Mouse (Mus musculus): ENCODE measurements around the gene Fbxo46. TPM values are rescaled to one million over a fixed set of nuclear protein-coding genes. Genes with fewer than 3 reads are reported as not detected.

Fbxo46 gene
- total and polyA plus RNA-seq, 3 experiments: 4.0 to 11.6 (median 6.1) TPM

DNA sequence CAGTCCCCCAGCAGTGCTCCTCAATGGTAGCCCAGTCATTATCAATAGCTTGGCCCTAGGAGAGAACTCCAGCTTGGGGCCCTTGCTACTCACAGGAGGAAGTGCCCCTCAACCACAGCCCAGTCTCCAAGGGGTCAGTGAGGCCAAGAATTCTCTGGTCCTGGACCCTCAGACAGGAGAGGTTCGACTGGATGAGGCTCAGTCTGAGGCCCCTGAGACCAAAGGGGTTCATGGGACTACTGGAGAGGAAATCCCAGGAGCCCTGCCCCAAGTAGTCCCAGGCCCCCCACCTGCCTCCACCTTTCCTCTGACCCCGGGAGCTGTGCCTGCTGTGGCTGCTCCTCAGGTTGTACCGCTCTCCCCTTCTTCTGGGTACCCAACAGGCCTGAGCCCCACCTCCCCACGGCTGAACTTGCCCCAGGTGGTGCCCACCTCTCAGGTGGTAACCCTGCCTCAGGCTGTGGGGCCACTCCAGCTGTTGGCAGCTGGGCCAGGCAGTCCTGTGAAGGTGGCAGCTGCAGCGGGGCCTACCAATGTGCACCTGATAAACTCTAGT is 23.2 kb upstream of the Fbxo46 start:
- TF ChIP-seq MYC (IDR thresholded peaks at IDR 0.05; ENCODE audit: low read depth, low read length): no peak
- no peak for TF ChIP-seq RAD21 (IDR thresholded peaks at IDR 0.05; ENCODE audit: low read depth, low read length)
- no peak for TF ChIP-seq EP300 (IDR thresholded peaks at IDR 0.05; ENCODE audit: low read length)
- no peak for TF ChIP-seq BHLHE40 (IDR thresholded peaks at IDR 0.05; ENCODE audit: low read depth, low read length)
- dilution Hi-C loops (cut with MboI; ENCODE audit: extremely low pct_ligation_motif_present, extremely low pct_unique_long_range_greater_than_20kb, low sequenced_read_pairs) (no loop called here), in situ Hi-C loops (cut with MboI; ENCODE audit: low pct_ligation_motif_present, low pct_unique_long_range_greater_than_20kb, low sequenced_read_pairs) (no loop called here)
- no peak overlapping the region for H3K4me3 ChIP-seq (replicated peaks in 1 of 3; ENCODE audit: low read depth in 2 of 3, low read length in 2 of 3, poor library complexity in 1 of 3)
- no peaks in the 10 kb centered on the region for H3K36me3 ChIP-seq (replicated peaks in 1 of 2; ENCODE audit: control insufficient read depth in 1 of 2, insufficient read depth in 1 of 2, low read length in 1 of 2)
- H3K4me2 ChIP-seq (ENCODE audit: insufficient read depth, low read depth, poor library complexity, severe bottlenecking): no peak overlapping the region
- DNase-seq (ENCODE audit: extremely low read depth): no peak
- H3K27ac ChIP-seq (ENCODE audit: insufficient read depth, low read depth): no peak overlapping the region
- peaks cover 5 to 25% of the 10 kb centered on the region in 2 experiments; a peak in 3 of 4 replicates for H3K4me1 ChIP-seq (ENCODE audit: control insufficient read depth in 1 of 2, insufficient read depth in 2 of 2)
- peaks cover 82% of the 10 kb centered on the region for H3K27me3 ChIP-seq (replicated peaks)
- no peaks in the 10 kb centered on the region for H3K9me3 ChIP-seq (replicated peaks; ENCODE audit: low read length)
- H3K79me2 ChIP-seq (replicated peaks; ENCODE audit: control insufficient read depth, extremely low read depth, insufficient read depth, poor library complexity, severe bottlenecking): no peaks in the 10 kb centered on the region
- no peak overlapping the region for H3K9ac ChIP-seq (ENCODE audit: insufficient read depth, low read depth)

DNA sequence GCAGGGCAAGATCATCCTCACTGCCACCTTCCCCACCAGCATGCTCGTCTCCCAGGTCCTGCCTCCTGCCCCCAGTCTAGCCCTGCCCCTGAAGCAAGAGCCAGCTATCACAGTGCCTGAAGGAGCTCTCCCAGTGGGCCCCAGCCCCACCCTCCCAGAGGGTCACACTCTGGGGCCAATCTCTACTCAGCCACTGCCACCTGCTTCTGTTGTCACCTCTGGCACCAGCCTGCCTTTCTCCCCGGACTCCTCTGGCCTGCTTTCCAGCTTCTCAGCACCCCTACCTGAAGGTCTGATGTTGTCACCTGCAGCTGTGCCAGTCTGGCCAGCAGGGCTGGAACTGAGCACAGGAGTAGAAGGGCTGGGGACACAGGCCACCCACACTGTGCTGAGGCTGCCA is 22.4 kb upstream of the Fbxo46 start:
- Histone ChIP-seq H3K4me2 (ENCODE audit: insufficient read depth, low read depth, poor library complexity, severe bottlenecking) (no peak overlapping the region), H3K36me3 (replicated peaks in 1 of 2; ENCODE audit: control insufficient read depth in 1 of 2, insufficient read depth in 1 of 2, low read length in 1 of 2) (no peaks in the 10 kb centered on the region), H3K9me3 (replicated peaks; ENCODE audit: low read length) (no peaks in the 10 kb centered on the region), H3K4me1 (ENCODE audit: control insufficient read depth in 1 of 2, insufficient read depth in 2 of 2) (peaks cover 5 to 25% of the 10 kb centered on the region in 2 experiments; a peak in 3 of 4 replicates), H3K27ac (ENCODE audit: insufficient read depth, low read depth) (no peak overlapping the region), H3K4me3 (replicated peaks in 1 of 3; ENCODE audit: low read depth in 2 of 3, low read length in 2 of 3, poor library complexity in 1 of 3) (no peak overlapping the region), H3K9ac (ENCODE audit: insufficient read depth, low read depth) (no peak overlapping the region), H3K27me3 (replicated peaks) (peaks cover 81% of the 10 kb centered on the region), H3K79me2 (replicated peaks; ENCODE audit: control insufficient read depth, extremely low read depth, insufficient read depth, poor library complexity, severe bottlenecking) (no peaks in the 10 kb centered on the region)
- in situ Hi-C loops (cut with MboI; ENCODE audit: low pct_ligation_motif_present, low pct_unique_long_range_greater_than_20kb, low sequenced_read_pairs) (no loop called here), dilution Hi-C loops (cut with MboI; ENCODE audit: extremely low pct_ligation_motif_present, extremely low pct_unique_long_range_greater_than_20kb, low sequenced_read_pairs) (no loop called here)
- DNase-seq (ENCODE audit: extremely low read depth): no peak
- TF ChIP-seq JUND (conservative IDR thresholded peaks at IDR 0.05; ENCODE audit: low read depth, low read length) (no peak), RCOR1 (conservative IDR thresholded peaks at IDR 0.05; ENCODE audit: low read depth, low read length) (no peak), BHLHE40 (IDR thresholded peaks at IDR 0.05; ENCODE audit: low read depth, low read length) (no peak), CHD2 (IDR thresholded peaks at IDR 0.05; ENCODE audit: low read length) (no peak)

DNA sequence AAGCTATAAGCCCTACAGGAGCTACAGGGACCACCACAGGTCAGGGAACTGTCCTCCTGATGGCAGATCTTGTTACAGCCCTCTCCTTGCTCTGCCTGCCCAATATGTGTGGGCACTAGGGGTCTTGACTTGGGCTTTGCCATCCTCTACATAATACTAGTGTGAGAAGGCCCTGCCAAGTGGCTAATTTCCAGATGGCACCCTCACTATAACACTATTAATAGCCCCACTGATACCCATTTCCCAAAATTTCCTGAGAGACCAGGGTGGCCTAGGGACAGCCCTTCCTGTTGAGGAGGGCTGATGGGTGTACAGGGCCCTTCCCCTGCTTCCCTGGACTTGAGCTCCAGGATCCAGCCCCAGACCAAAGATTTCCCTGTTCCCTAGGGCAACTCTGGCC is 21.8 kb upstream of the Fbxo46 start:
- Histone ChIP-seq H3K4me3 (replicated peaks in 1 of 3; ENCODE audit: low read depth in 2 of 3, low read length in 2 of 3, poor library complexity in 1 of 3) (no peak overlapping the region), H3K36me3 (replicated peaks in 1 of 2; ENCODE audit: control insufficient read depth in 1 of 2, insufficient read depth in 1 of 2, low read length in 1 of 2) (no peaks in the 10 kb centered on the region), H3K27me3 (replicated peaks) (peaks cover 81% of the 10 kb centered on the region), H3K4me2 (ENCODE audit: insufficient read depth, low read depth, poor library complexity, severe bottlenecking) (no peak overlapping the region), H3K9me3 (replicated peaks; ENCODE audit: low read length) (no peaks in the 10 kb centered on the region), H3K9ac (ENCODE audit: insufficient read depth, low read depth) (no peak overlapping the region), H3K79me2 (replicated peaks; ENCODE audit: control insufficient read depth, extremely low read depth, insufficient read depth, poor library complexity, severe bottlenecking) (no peaks in the 10 kb centered on the region), H3K4me1 (ENCODE audit: control insufficient read depth in 1 of 2, insufficient read depth in 2 of 2) (peaks cover 3 to 21% of the 10 kb centered on the region in 2 experiments; a peak in 3 of 4 replicates), H3K27ac (ENCODE audit: insufficient read depth, low read depth) (no peak overlapping the region)
- in situ Hi-C loops (cut with MboI; ENCODE audit: low pct_ligation_motif_present, low pct_unique_long_range_greater_than_20kb, low sequenced_read_pairs) (no loop called here), dilution Hi-C loops (cut with MboI; ENCODE audit: extremely low pct_ligation_motif_present, extremely low pct_unique_long_range_greater_than_20kb, low sequenced_read_pairs) (no loop called here)
- no peak for DNase-seq (ENCODE audit: extremely low read depth)
- TF ChIP-seq ELF1 (IDR thresholded peaks at IDR 0.05; ENCODE audit: low read depth, low read length) (no peak), ZMIZ1 (IDR thresholded peaks at IDR 0.05; ENCODE audit: low read depth, low read length) (no peak), IRF4 (IDR thresholded peaks at IDR 0.05; ENCODE audit: low read depth, low read length) (no peak), EP300 (IDR thresholded peaks at IDR 0.05; ENCODE audit: low read length) (no peak), POLR2AphosphoS2 (IDR thresholded peaks at IDR 0.05; ENCODE audit: low read depth, low read length) (no peak), TCF12 (IDR thresholded peaks at IDR 0.05; ENCODE audit: low read depth, low read length) (no peak), NELFE (IDR thresholded peaks at IDR 0.05; ENCODE audit: low read depth, low read length) (no peak), UBTF (IDR thresholded peaks at IDR 0.05; ENCODE audit: low read depth, low read length) (no peak), SIN3A (IDR thresholded peaks at IDR 0.05; ENCODE audit: low read length) (no peak), RAD21 (IDR thresholded peaks at IDR 0.05; ENCODE audit: low read depth, low read length) (no peak), POLR2A (IDR thresholded peaks at IDR 0.05; ENCODE audit: low read depth, low read length) (no peak)

Measured in CH12.LX (cell line).